Mouse (Mus musculus) brain, embryonic 18.5 days (tissue): Measurements from ENCODE around the gene Txnrd1.

Experiments used
- DNase-seq: peaks from one replicate; pipeline ENCODE4 v3.0.0-alpha.2; 2012; ENCODE audit warnings: low read depth, low spot score

The Txnrd1 gene

GRCm38 (mm10) chr10:82833926-82834325 lies at the start of gene Txnrd1:
Gene Txnrd1 (plus strand): TSS chr10:82833951.
- no peak for DNase-seq

- no peak for DNase-seq
Measured at GRCm38 (mm10) chr10:82789181-82789580, 44.6 kb upstream of the Txnrd1 start.

GRCm38 (mm10) chr10:82790504-82790903 lies 43.2 kb upstream of the Txnrd1 start:
- no peak for DNase-seq

GRCm38 (mm10) chr10:82791713-82792112 lies 42.0 kb upstream of the Txnrd1 start:
- DNase-seq, result no peak

GRCm38 (mm10) chr10:82792311-82792710 lies 41.4 kb upstream of the Txnrd1 start:
- DNase-seq, result no peak

GRCm38 (mm10) chr10:82795071-82795731 lies 38.5 kb upstream of the Txnrd1 start:
- DNase-seq, result peak; percentile 39

GRCm38 (mm10) chr10:82795767-82796166 lies 38.0 kb upstream of the Txnrd1 start:
- DNase-seq, result no peak

GRCm38 (mm10) chr10:82796471-82797118 lies 37.2 kb upstream of the Txnrd1 start:
- no peak for DNase-seq

- no peak for DNase-seq
Measured at GRCm38 (mm10) chr10:82797119-82797491, 36.6 kb upstream of the Txnrd1 start.

- no peak for DNase-seq
Measured at GRCm38 (mm10) chr10:82798312-82798933, 35.3 kb upstream of the Txnrd1 start.

- DNase-seq, result no peak
Measured at GRCm38 (mm10) chr10:82800094-82800493, 33.7 kb upstream of the Txnrd1 start.

GRCm38 (mm10) chr10:82804396-82804795 lies 29.4 kb upstream of the Txnrd1 start:
- no peak for DNase-seq

- no peak for DNase-seq
Measured at GRCm38 (mm10) chr10:82805111-82805510, 28.6 kb upstream of the Txnrd1 start.

GRCm38 (mm10) chr10:82806414-82806813 lies 27.3 kb upstream of the Txnrd1 start:
- no peak for DNase-seq

- DNase-seq, result no peak
Measured at GRCm38 (mm10) chr10:82807238-82807637, 26.5 kb upstream of the Txnrd1 start.

- DNase-seq, result no peak
Measured at GRCm38 (mm10) chr10:82808155-82808554, 25.6 kb upstream of the Txnrd1 start.

- DNase-seq, result no peak
Measured at GRCm38 (mm10) chr10:82808891-82809290, 24.9 kb upstream of the Txnrd1 start.

- DNase-seq, result no peak
Measured at GRCm38 (mm10) chr10:82809352-82809751, 24.4 kb upstream of the Txnrd1 start.

- no peak for DNase-seq
Measured at GRCm38 (mm10) chr10:82811855-82812431, 21.8 kb upstream of the Txnrd1 start.

GRCm38 (mm10) chr10:82814096-82814970 lies 19.4 kb upstream of the Txnrd1 start:
- no peak for DNase-seq

GRCm38 (mm10) chr10:82816441-82816840 lies 17.3 kb upstream of the Txnrd1 start:
- no peak for DNase-seq

- DNase-seq, result no peak
Measured at GRCm38 (mm10) chr10:82817514-82817913, 16.2 kb upstream of the Txnrd1 start.
